Mouse (Mus musculus): ENCODE measurements at regions not wholly inside any gene's neighbourhood (a gene's known extent, or its start where the extent isn't known, plus 50 kb on each side); places are given as distances from the start of the nearest gene placed in this dataset.

DNA sequence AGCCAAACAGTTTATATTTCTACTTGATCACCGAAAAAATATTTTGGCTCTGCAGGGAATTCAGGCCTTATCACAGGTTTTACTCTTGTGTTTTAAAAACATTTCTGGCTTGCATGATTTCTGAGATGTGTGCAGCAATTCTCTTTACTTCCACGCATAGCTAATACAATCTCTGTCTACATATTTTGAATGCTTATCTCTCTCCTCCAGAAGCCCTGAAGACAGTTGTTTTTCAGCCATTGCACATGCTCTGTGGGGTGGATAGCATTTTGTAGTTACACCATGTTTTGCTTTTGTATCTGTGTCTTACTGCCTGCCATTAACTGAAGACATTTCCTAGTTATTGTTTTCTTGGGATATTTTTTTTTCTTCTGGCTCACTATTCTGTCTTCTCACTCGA lies 252.6 kb upstream of the Nr5a2 start:
- no peak for DNase-seq

DNA sequence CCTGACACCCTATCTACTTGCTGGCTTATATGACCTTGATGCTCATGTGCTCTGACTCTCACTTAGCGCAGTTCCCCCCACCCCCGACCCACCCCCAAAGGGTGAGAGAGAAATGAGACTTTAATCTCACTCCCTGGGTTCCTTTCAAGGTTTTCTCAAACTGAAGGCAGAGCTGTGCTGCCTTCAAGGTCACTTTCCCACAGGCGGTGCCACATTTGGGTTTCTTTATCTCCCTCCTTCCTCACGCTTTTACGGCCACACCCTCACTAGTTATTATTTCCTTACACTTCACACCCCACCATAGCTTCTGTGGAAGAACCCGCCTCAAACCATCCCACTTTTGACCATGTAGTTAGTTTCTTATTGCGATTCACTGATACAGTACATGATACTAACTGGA lies 244.1 kb upstream of the Nr5a2 start:
- no peak for DNase-seq

- no peak for DNase-seq
Measured at GRCm38 (mm10) chr1:137203512-137203911, 243.3 kb upstream of the Nr5a2 start.

DNA sequence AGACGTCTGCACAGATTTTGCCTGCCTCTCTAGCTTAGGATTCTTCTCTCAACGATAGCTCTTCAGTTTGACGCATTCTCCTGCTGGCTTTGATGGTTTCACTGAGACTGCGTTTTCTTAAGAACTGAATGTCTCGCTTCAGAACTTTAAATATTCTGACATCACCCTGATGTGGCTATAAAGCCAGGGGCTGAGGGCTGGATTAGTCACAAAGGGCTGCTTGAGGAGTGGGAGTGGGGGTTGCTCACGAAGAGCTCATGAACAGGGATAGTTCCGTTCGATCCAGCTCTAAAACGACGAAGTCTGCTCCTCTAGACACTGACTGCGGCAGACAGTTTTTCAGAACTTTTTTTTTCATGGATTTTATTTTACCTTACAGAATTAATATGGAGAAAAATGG lies 240.7 kb upstream of the Nr5a2 start:
- no peak for DNase-seq

DNA sequence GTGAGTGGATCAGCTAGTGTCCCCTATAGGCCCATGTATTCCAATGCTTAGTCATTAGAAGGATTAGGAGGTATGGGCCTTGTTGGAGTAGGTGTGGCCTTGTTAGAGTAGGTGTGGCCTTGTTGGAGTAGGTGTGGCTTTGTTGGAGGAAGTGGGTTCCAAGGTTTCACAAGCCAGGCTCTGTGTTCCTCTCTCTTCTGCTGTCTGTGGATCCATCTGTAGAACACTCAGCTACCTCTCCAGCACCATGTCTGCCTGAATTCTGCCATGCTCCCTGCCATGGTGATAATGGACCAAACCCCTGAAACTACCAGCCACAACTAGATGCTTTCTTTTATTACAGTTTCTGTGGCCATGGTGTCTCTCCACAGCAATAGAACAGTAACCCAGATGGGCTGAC lies 235.7 kb upstream of the Nr5a2 start:
- DNase-seq: no peak

DNA sequence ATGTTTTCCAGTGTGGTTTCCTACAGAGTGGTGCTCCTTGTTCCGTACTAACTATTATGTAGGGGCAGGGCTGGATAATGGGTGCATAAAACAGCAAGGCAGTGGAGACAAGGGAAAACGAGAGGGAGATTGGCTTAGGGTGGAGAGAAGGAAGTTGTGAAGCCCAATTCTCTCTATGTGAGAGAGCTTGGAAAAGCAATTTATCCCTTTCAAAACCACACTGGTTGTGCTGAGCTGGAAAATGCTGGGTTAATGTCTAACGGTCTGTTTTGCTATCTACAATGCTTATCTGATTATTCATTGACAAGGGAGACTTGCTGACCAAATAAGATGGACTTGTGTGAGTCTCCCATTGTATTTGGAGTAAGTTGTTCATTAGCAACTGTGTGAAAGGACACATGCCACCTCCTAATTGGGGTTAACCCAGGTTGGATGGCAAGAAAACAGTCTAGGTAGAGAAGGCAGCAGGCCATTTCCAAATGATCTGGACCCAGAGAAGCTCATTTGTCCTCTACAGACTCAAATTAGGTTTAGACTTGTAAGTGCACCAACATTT lies 234.9 kb upstream of the Nr5a2 start:
- no peak for DNase-seq

GRCm38 (mm10) chr1:137178231-137178630 lies 218.0 kb upstream of the Nr5a2 start:
- DNase-seq: no peak

DNA sequence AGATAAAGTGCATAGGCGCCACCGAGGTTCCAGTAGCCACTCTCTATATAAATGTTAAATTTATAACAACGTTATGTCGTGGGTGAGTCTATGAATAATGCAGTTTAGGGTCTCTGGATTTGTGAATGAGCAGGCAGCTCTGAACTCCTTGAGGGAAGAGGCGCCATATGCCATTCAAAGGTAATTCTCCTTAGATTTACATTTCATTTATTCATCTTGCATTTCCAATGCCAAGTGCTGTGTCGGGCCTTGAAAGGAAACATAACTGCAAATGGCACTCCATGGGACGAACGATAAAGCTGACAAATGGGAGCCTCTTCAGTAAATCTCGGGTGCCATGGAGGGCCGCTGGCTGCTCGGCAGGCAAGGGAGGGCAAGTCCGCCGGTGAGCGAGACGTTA lies 216.4 kb upstream of the Nr5a2 start:
- no peak for DNase-seq

GRCm38 (mm10) chr1:137174081-137174480 lies 213.8 kb upstream of the Nr5a2 start:
- DNase-seq: no peak

DNA sequence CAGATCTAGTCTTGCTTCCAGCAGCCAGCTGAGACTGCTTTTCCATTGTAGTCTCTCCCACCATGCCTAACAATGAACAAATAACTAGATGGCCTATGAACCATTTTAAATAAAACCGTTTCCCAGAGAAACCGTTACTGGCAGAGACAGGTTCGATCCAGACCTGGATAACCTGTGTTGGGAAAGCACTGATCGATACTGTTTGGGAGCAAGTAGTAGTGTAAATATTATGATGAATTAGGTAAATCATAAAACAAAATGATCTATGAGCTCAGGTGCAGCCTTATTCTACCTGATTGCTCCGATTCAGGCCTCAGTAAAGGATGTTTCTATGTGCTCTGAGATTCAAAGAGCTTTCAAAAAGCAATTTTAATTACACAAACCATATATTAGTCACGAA lies 211.9 kb upstream of the Nr5a2 start:
- no peak for DNase-seq

- DNase-seq: no peak
Measured at GRCm38 (mm10) chr1:137171451-137171850, 211.2 kb upstream of the Nr5a2 start.

DNA sequence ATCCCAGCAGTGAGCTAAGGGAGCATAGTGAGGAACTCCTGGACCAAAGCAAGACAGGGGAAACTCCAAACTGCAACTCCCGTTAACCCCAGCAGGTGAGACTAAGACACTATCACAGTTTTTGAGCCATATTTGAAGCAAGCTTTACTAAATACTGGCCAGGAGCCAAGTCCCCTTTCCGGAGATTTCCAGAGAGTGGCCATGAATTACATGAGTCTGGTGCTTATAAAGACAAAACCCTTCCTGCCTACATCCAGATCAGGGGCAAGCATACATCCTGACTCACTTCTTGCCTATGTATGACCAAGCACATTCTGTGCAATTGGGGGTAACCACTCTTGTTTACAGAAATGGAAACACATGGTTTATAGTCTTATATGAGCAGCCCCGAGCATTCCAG lies 187.6 kb upstream of the Nr5a2 start:
- DNase-seq: no peak

- DNase-seq: no peak
Measured at GRCm38 (mm10) chr1:137141879-137142570, 181.8 kb upstream of the Nr5a2 start.

DNA sequence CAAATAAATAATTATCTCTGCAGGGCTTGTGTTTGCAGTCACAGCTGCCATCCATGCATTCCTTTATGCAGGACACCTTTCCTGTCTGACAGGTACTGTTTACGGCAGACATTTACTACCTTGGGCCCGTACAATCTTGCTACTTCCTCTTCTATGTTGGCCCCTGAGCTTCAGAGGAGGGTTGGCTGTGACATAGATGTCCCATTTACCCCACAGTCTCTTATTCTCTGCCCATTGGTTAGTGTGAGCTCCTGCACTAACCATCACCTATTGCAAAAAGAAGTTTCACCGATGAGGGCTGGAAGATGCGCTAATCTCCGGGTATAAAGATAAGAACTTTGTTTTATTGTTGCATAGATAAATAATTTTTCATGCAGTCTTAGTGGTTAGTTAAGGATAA lies 181.1 kb upstream of the Nr5a2 start:
- no peak for DNase-seq

- DNase-seq: no peak
Measured at GRCm38 (mm10) chr1:137136156-137136555, 175.9 kb upstream of the Nr5a2 start.

DNA sequence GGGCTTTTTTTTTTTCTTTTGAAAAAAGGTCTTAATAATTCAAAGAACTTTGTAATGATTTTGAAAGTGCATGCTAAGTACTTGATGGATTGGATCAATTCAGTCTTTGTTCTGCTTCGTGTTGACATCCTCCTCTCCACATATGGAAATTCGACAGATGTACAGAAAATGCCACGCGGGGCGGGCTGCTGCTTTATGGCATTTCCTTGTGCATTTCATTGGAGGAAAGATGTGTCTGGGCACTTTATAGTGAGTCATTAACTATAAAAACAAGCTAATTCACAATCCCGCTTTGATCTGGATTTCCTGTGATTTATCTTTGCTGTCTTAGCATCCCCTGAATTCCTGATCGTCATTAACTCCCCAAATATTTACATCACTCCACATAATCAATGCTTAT lies 173.5 kb upstream of the Nr5a2 start:
- DNase-seq: no peak

GRCm38 (mm10) chr1:137130264-137130663 lies 170.0 kb upstream of the Nr5a2 start:
- no peak for DNase-seq

GRCm38 (mm10) chr1:137129116-137129515 lies 168.9 kb upstream of the Nr5a2 start:
- no peak for DNase-seq

GRCm38 (mm10) chr1:137117866-137118265 lies 157.6 kb upstream of the Nr5a2 start:
- no peak for DNase-seq

DNA sequence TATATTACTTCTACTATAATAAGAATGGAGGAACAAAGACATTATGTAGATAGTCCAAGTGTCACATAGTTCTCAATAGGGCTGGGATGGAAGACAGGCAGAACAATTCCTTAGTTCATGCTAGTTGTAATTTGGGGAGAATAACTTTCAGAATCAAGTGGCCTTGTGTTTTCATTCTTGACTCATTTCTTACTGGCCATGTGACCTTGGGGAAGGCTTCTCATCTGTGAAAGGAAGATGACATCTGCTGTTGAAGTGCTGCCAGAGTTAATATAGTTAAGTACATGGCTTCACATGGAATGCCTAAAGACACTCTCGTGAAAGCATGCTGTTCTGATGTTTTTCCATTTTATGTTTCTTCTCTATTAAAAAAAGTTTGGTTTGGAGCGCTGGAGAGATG lies 146.2 kb upstream of the Nr5a2 start:
- no peak for DNase-seq

DNA sequence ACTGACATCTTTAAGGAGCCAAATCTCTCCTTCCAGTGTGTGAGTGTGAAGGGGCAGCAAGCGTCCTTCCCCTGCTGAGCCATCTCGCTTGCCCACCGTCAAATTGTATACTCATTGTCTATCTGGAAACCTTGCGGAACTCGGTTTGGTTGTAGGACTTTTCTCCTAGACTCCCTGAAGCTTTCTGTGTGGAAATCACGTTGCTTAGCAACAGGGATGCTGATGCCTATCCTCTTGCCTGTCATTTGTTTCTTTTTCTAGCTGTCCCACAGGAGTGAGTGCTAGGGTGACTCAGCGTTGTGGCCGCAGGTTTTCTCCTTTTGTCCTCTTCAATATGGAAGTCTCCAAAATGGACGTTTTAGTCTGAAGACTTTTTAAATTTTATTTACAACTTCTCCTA lies 131.5 kb upstream of the Nr5a2 start:
- no peak for DNase-seq

DNA sequence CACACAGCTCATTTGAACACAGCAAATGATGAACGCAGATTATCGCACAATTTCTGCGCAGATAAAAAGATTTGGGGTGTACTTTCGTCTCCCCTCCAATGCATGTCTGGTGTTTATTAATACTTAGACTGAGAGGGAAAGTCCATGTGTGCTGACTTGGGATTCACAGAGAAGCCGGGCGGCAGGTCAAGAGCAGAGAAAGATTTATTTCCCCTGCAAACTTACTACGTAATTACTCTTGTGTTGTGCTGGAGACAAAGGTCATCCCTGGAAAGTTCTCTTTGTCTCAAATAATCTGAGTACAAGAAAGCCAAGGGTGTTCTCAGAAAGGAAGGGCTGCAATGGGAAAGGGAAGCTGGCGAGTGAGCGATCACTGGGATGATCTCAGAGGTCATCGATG lies 127.9 kb upstream of the Nr5a2 start:
- DNase-seq: no peak

DNA sequence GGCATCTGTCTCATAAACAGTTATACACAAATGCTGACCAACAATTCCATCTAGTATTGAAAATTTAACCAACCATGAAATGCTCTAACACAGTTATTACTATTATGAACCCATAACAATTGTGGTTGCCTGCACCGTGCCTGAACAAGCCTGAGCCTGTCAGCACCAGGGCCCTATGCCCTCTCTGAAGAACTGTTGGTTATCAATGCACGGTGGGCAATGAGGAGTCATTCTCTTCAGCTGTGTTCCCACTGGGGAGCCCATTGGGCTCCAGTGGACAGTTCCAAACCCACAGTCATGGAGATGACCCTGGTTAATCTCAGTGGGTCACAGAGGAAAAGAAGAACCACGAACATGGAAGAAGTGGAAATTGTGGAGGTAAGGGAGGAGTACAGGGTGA lies 126.5 kb upstream of the Nr5a2 start:
- no peak for DNase-seq

- DNase-seq: no peak
Measured at GRCm38 (mm10) chr1:137083500-137083899, 123.3 kb upstream of the Nr5a2 start.

- DNase-seq: no peak
Measured at GRCm38 (mm10) chr1:137079401-137080003, 119.3 kb upstream of the Nr5a2 start.

Measured in right cerebral cortex, postnatal 4 days (tissue).